Mouse (Mus musculus) embryonic facial prominence, embryonic 13.5 days (tissue): ENCODE measurements at regions not wholly inside any gene's neighbourhood (a gene's known extent, or its start where the extent isn't known, plus 50 kb on each side); places are given as distances from the start of the nearest gene placed in this dataset.

Source experiments
- ATAC-seq: fragments of 200-750 bp; cut with Nextera tagmentation; 2 replicates; pipeline ENCODE4 v1.8.0; 2017; ENCODE audit warnings: low read depth; ENCODE audit not compliant: insufficient number of reproducible peaks, insufficient read depth, low FRiP score, low TSS enrichment
- H3K27ac ChIP-seq: fragments of 300-500 bp; sonication (generic); 2 replicates; pipeline ENCODE4 v1.5.1; 2015; ENCODE audit warnings: moderate library complexity, mild to moderate bottlenecking, inconsistent platforms
- H3K27me3 ChIP-seq: fragments of 300-500 bp; sonication (generic); 2 replicates; pipeline ENCODE4 v1.6.1; 2015; ENCODE audit warnings: mild to moderate bottlenecking, inconsistent platforms
- H3K36me3 ChIP-seq: fragments of 300-500 bp; sonication (generic); 2 replicates; pipeline ENCODE4 v1.6.1; 2015; ENCODE audit warnings: mild to moderate bottlenecking, inconsistent platforms
- H3K4me1 ChIP-seq: fragments of 300-500 bp; sonication (generic); 2 replicates; pipeline ENCODE4 v1.6.1; 2015; ENCODE audit warnings: inconsistent platforms
- H3K4me2 ChIP-seq: fragments of 300-500 bp; sonication (generic); 2 replicates; pipeline ENCODE4 v1.6.1; 2015; ENCODE audit warnings: moderate library complexity, mild to moderate bottlenecking, inconsistent platforms
- H3K4me3 ChIP-seq: fragments of 300-500 bp; sonication (generic); 2 replicates; pipeline ENCODE4 v1.5.1; 2015; ENCODE audit warnings: mild to moderate bottlenecking, inconsistent platforms
- H3K9ac ChIP-seq: fragments of 300-500 bp; sonication (generic); 2 replicates; pipeline ENCODE4 v1.6.1; 2015; ENCODE audit warnings: mild to moderate bottlenecking, inconsistent platforms
- H3K9me3 ChIP-seq: fragments of 300-500 bp; sonication (generic); 2 replicates; pipeline ENCODE4 v1.6.1; 2016; ENCODE audit warnings: inconsistent platforms
- WGBS: fragments of 180-500 bp; shearing (Covaris S2); methylation state at CpG from one replicate; pipeline ENCODE4 v1.1.7; 2015; ENCODE audit warnings: mixed read lengths; 5-methylcytosine and 5-hydroxymethylcytosine counted together

DNA sequence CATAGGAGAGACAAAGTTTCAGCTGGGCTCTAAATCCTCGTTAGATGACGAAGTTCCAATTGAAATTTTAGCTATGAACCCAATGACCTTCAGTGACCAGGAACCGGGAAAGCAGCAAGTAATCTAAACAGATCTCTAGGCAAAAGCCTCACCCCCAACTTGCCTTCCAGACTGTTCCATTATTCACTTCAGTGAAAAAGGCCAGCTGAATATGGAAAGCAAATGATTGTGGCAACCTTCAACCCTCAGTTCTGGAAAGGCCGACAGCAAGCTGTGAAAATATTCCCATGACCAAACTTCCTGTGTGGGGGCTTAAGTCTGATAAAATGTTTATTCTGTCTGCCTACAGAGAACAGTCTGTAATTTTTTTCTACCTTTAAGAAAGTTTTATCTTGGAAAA lies 252.5 kb upstream of the Nrip1 start:
- H3K27me3 ChIP-seq: no peaks in the 10 kb centered on the region
- no peak overlapping the region for H3K4me2 ChIP-seq
- no peak overlapping the region for H3K9ac ChIP-seq
- no peak overlapping the region for H3K27ac ChIP-seq
- ATAC-seq: no peak
- 33% methylated on average over 4 of the region's 4 CpGs for WGBS
- H3K4me1 ChIP-seq: peaks cover 6% of the 10 kb centered on the region; the same call in 1 of the 2 replicates
- no peaks in the 10 kb centered on the region for H3K36me3 ChIP-seq
- H3K4me3 ChIP-seq: no peak overlapping the region
- no peaks in the 10 kb centered on the region for H3K9me3 ChIP-seq

DNA sequence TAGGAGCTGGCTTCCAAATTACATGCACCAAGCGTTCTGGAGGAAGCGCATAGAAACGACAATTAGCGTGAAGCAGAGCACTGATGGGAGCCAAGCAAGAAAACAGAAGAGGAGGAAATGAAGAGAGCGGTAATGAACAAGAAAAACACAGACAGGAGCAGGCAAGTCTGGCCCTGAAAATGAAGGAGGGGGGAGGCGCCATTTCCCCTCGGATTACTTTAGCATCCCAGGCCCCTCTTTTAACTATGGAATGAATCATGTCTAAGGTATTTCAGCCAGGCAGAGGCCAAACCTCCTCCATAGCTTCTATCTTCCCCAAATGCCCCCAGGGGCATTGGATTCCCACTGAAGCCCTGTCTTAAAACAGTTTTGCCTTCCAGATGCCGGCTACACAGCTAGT lies 248.1 kb upstream of the Nrip1 start:
- no peak overlapping the region for H3K4me3 ChIP-seq
- H3K27ac ChIP-seq: no peak overlapping the region
- no peaks in the 10 kb centered on the region for H3K27me3 ChIP-seq
- 9% methylated on average over 8 of the region's 8 CpGs for WGBS
- peak overlapping the region; percentile 22; the same call in 1 of the 2 replicates for H3K4me2 ChIP-seq
- peaks cover 8% of the 10 kb centered on the region; the same call in 1 of the 2 replicates for H3K4me1 ChIP-seq
- ATAC-seq: 0 out of 2 replicates have a peak, but pooled peaks have one; percentile 26
- H3K36me3 ChIP-seq: no peaks in the 10 kb centered on the region
- H3K9me3 ChIP-seq: no peaks in the 10 kb centered on the region
- H3K9ac ChIP-seq: no peak overlapping the region

DNA sequence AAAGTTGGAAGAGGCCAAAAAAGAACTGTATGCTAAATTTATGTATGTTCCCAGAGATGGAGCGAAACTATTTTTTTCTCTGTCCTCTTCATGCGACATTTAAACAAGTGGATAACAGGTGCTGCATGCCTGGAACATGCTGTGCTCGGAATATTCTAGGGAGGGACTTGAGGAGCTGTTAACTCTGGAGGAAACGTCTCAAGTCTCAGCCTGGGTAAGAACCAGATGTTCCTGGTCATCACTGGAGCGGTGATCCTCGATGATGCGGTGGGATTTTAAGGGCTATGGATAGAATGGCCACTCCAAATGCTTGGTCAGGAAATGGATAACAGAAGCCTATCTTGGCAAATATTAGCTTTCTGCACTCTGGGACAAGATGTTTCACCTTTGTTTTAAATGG lies 244.7 kb upstream of the Nrip1 start:
- WGBS: 70% methylated on average over 7 of the region's 7 CpGs
- no peak for ATAC-seq
- H3K4me1 ChIP-seq: peaks cover 8% of the 10 kb centered on the region; the same call in 1 of the 2 replicates
- H3K36me3 ChIP-seq: no peaks in the 10 kb centered on the region
- H3K4me2 ChIP-seq: no peak overlapping the region
- no peak overlapping the region for H3K27ac ChIP-seq
- H3K4me3 ChIP-seq: no peak overlapping the region
- no peak overlapping the region for H3K9ac ChIP-seq
- no peaks in the 10 kb centered on the region for H3K27me3 ChIP-seq
- no peaks in the 10 kb centered on the region for H3K9me3 ChIP-seq

DNA sequence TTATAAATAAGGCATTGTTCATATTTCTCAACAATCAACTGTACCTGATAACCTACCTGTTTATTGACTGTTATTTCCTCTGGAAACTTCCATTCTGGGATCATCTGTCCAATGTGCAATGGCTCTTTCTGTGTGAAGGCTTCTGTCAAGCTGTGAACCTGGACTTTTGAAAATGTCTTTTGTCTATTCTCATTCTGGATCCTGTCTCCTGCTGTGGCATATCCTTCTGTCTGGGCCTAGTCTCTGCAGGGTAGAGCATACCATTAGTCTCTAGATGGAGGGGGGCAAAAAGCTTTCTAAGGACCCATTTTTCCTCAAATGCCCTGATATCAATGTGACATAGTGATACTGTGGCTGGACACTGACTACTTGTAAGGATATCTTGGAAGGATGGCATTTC lies 237.4 kb upstream of the Nrip1 start:
- ATAC-seq: no peak
- H3K4me1 ChIP-seq: no peaks in the 10 kb centered on the region
- no peak overlapping the region for H3K9ac ChIP-seq
- no peak overlapping the region for H3K4me2 ChIP-seq
- no peak overlapping the region for H3K4me3 ChIP-seq
- H3K36me3 ChIP-seq: no peaks in the 10 kb centered on the region
- H3K9me3 ChIP-seq: no peaks in the 10 kb centered on the region
- H3K27ac ChIP-seq: no peak overlapping the region
- H3K27me3 ChIP-seq: no peaks in the 10 kb centered on the region

DNA sequence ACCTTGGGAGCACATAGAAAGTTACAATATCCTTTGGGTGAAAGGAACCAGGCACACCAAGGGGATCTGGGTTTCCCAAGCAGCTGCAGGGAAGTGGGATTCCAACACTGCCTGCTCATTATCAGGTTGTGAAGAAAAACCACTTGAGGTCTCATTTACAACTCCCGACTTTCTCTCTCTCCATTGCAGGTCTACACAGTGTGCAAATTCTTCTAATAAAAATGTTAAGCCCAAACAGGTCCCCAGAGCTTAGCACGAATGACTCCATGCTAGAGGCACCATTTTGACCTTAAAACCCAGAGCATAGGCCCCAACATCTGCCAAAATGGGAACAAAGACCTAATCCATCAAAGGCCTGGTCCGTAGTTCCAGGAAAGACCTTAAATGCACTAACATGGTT lies 231.3 kb upstream of the Nrip1 start:
- no peak overlapping the region for H3K4me3 ChIP-seq
- no peak overlapping the region for H3K9ac ChIP-seq
- no peak overlapping the region for H3K4me2 ChIP-seq
- no peaks in the 10 kb centered on the region for H3K9me3 ChIP-seq
- H3K36me3 ChIP-seq: no peaks in the 10 kb centered on the region
- H3K4me1 ChIP-seq: no peaks in the 10 kb centered on the region
- WGBS: 74% methylated on average over 3 of the region's 3 CpGs
- ATAC-seq: no peak
- H3K27me3 ChIP-seq: no peaks in the 10 kb centered on the region
- no peak overlapping the region for H3K27ac ChIP-seq

DNA sequence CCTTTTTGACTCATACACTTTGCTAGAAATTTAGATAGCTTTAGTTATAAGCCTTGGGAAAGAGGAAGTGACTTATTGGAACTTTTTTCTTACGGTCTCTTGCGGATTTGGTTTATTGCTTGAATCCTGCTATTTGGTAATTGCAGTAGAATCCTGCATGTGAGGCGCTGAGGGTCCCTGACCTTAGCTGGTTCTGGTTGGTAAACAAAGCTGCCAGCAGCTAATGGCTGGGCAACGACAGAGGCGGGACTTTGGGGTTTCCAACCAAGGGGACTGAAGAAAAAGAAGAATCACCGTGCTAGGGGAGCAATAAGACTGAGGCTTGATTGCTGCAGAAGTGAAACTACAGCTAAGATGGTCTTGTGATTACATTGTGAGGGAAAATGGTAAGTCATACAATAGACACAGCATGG lies 230.2 kb upstream of the Nrip1 start:
- Histone ChIP-seq H3K4me3 (no peak overlapping the region), H3K4me1 (no peaks in the 10 kb centered on the region), H3K36me3 (no peaks in the 10 kb centered on the region), H3K27ac (no peak overlapping the region), H3K4me2 (no peak overlapping the region), H3K9me3 (no peaks in the 10 kb centered on the region), H3K9ac (no peak overlapping the region), H3K27me3 (no peaks in the 10 kb centered on the region)
- 62% methylated on average over 6 of the region's 6 CpGs for WGBS
- no peak for ATAC-seq

DNA sequence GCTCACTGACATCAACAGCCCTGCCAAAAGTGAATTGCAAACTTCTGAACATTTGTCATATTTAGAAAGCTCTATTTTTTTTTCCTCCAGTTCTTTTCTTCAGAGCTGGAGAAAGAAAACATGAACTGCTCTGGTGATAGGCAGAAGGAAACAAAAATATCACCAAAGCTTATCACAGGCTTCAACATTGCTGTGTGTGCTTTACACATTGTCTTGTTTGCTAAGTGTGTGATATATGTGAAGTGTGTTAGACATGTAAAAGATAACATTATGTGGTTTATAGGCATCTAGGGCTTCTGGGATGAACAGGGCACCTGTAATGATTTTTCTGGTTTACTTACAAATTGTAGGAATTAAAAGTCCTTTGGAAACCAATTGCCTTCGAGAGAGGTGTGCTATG lies 229.8 kb upstream of the Nrip1 start:
- Histone ChIP-seq H3K4me1 (no peaks in the 10 kb centered on the region), H3K36me3 (no peaks in the 10 kb centered on the region), H3K27ac (no peak overlapping the region), H3K27me3 (no peaks in the 10 kb centered on the region), H3K4me2 (no peak overlapping the region), H3K9me3 (no peaks in the 10 kb centered on the region), H3K4me3 (no peak overlapping the region), H3K9ac (no peak overlapping the region)
- ATAC-seq: no peak
- WGBS: 75% methylated on average over 1 of the region's 1 CpGs

DNA sequence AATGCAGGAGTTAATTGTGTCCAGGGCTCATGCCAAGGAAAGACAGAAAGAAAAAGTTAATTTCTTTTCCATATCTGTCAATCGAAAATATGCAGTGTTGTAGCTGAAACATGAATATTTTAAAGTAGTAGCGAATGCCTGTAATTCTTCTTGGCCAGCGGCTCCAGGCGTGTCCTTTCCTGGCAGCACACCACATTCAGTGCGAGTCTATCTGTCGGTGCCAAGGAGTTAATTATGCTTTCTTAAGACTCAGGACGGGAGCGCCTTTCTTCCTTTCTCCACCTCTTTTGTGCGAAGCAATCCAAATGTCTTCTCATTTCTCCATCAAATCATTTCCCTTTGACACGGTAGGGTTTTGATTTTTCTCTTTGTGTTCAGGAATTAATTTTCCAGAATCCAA lies 226.5 kb upstream of the Nrip1 start:
- H3K9ac ChIP-seq: no peak overlapping the region
- no peaks in the 10 kb centered on the region for H3K9me3 ChIP-seq
- ATAC-seq: no peak
- no peak overlapping the region for H3K4me3 ChIP-seq
- H3K27ac ChIP-seq: no peak overlapping the region
- no peaks in the 10 kb centered on the region for H3K36me3 ChIP-seq
- no peaks in the 10 kb centered on the region for H3K27me3 ChIP-seq
- no peak overlapping the region for H3K4me2 ChIP-seq
- WGBS: 51% methylated on average over 10 of the region's 10 CpGs
- no peaks in the 10 kb centered on the region for H3K4me1 ChIP-seq

DNA sequence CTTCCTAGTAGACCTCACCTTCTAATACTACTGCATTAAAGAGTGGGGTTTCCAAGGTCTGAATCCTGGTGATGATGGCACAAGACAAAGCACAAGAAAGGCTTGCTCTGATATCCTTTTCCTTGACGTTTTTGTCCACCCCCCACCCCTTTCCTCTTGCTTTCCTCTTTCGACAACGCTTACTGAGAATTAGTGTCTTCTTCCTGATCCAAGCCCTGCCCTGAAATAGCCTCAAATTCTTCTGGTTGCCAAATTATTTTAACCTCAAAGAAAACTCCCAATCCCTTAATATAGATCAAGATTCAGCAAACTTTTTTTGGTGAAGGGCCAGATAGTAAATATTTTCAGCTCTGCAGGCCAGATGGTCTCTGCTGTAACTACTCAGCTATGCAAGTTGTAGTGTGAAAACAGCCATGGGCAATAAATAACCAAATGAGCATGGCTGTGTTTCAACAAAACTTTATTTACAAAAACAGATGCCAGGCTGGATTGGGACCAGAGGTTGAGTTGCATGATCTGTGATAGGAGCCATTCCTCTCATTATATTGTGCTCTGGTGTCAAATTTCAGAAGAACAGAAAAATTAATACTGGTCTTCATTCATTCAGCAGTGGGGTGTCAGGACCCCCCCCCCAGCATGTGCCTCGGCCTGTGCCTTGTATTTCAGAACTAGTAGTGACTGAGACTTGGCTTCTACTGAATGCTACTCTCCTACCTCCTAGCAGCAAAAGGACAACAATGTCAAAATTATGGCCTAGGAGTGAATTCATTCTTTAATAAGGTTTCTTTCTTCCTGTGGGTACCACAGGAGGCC lies 218.5 kb upstream of the Nrip1 start:
- H3K9me3 ChIP-seq: no peaks in the 10 kb centered on the region
- H3K27me3 ChIP-seq: no peaks in the 10 kb centered on the region
- no peak overlapping the region for H3K27ac ChIP-seq
- no peak overlapping the region for H3K4me2 ChIP-seq
- H3K9ac ChIP-seq: no peak overlapping the region
- H3K4me3 ChIP-seq: no peak overlapping the region
- peaks cover 4% of the 10 kb centered on the region for H3K4me1 ChIP-seq
- WGBS: 65% methylated on average over 4 of the region's 4 CpGs
- ATAC-seq: no peak
- no peaks in the 10 kb centered on the region for H3K36me3 ChIP-seq

DNA sequence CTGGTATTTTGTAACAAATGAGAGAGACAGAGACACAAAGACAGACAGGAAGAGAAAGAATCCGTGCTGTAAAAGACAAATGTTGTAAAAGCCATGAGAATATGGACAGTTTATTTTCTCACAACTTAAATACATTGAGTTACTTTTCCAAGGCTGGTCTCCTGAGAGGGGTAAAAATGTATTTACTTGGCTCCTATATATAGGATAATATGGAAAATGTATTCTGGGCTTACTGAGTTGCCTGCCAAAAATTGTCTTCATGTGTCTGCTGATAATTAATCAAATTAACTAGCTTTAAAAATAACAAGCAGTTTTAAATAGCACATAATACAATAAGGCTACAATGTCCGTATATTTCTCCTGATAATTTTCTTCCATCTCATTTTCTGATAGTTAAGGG lies 216.2 kb upstream of the Nrip1 start:
- H3K36me3 ChIP-seq: no peaks in the 10 kb centered on the region
- peaks cover 4% of the 10 kb centered on the region for H3K4me1 ChIP-seq
- H3K27me3 ChIP-seq: no peaks in the 10 kb centered on the region
- no peaks in the 10 kb centered on the region for H3K9me3 ChIP-seq
- no peak overlapping the region for H3K27ac ChIP-seq
- no peak overlapping the region for H3K9ac ChIP-seq
- WGBS: 59% methylated on average over 2 of the region's 2 CpGs
- H3K4me2 ChIP-seq: no peak overlapping the region
- no peak overlapping the region for H3K4me3 ChIP-seq
- no peak for ATAC-seq

DNA sequence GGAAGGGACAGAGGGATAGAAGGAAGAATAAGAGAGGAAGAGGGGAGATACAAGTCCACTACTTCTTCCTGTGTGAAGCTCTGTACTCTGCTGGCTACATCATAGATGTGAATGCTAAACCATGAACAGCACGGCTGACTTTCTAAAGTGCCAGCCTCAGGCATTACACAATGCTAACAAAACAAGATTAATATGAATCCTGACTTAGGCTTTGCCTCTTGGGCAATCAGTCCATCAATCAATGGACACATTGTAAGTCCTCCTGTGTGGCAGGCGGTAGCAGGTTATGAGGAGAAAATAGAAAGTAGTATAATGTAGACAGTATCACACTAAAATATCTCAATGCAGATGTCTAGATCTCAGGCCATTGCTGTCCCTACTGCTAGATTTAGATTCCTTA lies 203.6 kb upstream of the Nrip1 start:
- no peak overlapping the region for H3K4me3 ChIP-seq
- H3K27ac ChIP-seq: no peak overlapping the region
- H3K27me3 ChIP-seq: no peaks in the 10 kb centered on the region
- H3K4me1 ChIP-seq: no peaks in the 10 kb centered on the region
- no peaks in the 10 kb centered on the region for H3K36me3 ChIP-seq
- no peak for ATAC-seq
- no peak overlapping the region for H3K4me2 ChIP-seq
- H3K9me3 ChIP-seq: no peaks in the 10 kb centered on the region
- WGBS: 72% methylated on average over 2 of the region's 2 CpGs
- no peak overlapping the region for H3K9ac ChIP-seq

DNA sequence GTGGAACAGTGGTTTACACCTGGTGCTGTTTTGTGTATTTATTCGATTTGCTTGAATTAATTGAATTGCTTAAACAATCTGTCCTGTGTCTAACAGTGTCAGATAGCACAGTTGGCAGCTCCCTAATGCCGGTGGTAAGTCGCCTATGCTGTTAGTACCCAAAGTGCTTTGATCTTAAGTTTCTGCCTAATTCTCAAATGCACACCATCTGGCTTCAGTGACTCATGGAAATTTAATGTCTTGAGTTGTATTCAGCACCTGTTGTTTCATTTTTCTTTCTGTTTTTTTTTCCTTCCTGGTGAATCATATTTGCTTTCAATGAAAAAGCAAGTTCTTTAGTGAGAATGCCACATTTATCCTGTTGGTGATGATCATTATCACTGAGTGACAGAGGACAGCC lies 201.7 kb upstream of the Nrip1 start:
- ATAC-seq: no peak
- H3K4me2 ChIP-seq: no peak overlapping the region
- H3K4me3 ChIP-seq: no peak overlapping the region
- H3K9me3 ChIP-seq: no peaks in the 10 kb centered on the region
- H3K4me1 ChIP-seq: no peaks in the 10 kb centered on the region
- no peak overlapping the region for H3K9ac ChIP-seq
- H3K36me3 ChIP-seq: no peaks in the 10 kb centered on the region
- no peak overlapping the region for H3K27ac ChIP-seq
- H3K27me3 ChIP-seq: no peaks in the 10 kb centered on the region
- WGBS: 26% methylated on average over 3 of the region's 3 CpGs
